Mouse (Mus musculus) common myeloid progenitor, adult 5-6 weeks (primary cell): ENCODE results near the gene Mutyh. TPM values are rescaled to one million over a fixed set of nuclear protein-coding genes. Genes with fewer than 3 reads are reported as not detected.
"Not testable (repeated sequence)": the region's sequence is repeated elsewhere in the genome, so short reads cannot be mapped to it uniquely, and the experiment has no call there.

Experiments used
- ATAC-seq: replicated peaks from 2 replicates; pipeline ENCODE4 v1.8.0; 2016; ENCODE audit warnings: low read depth, mild to moderate bottlenecking, moderate TSS enrichment, inconsistent platforms; ENCODE audit not compliant: poor library complexity, severe bottlenecking
- total RNA-seq: library from RNA; stranded (forward); fragments of 200-1000, 187-1606 nt; gene quantifications from 2 replicates; pipeline ENCODE4 v1.2.3, GENCODE M21; 2017

Gene Mutyh
- total RNA-seq, 1 experiment from 2014 or later, result 2.1 TPM

- no peak for ATAC-seq
These were observed 12.7 kb downstream of the Mutyh start for GRCm38 (mm10) chr4:116819968-116820901.

GRCm38 (mm10) chr4:116820902-116821693 lies 13.6 kb downstream of the Mutyh start:
- ATAC-seq, result peak; percentile 73

- ATAC-seq, result no peak; the same call in 1 of the 2 replicates
These were observed 14.1 kb downstream of the Mutyh start, which contains the start of gene Hpdl for GRCm38 (mm10) chr4:116821694-116822016. Hpdl (minus strand) TSS chr4:116821707.

- peak; percentile 46 for ATAC-seq
These were observed 17.1 kb downstream of the Mutyh start for GRCm38 (mm10) chr4:116824541-116825004.

- ATAC-seq, result peak; percentile 70
These were observed 20.3 kb downstream of the Mutyh start for GRCm38 (mm10) chr4:116827819-116828218.

- ATAC-seq, result no peak
These were observed 22.0 kb downstream of the Mutyh start for GRCm38 (mm10) chr4:116829364-116830069.

GRCm38 (mm10) chr4:116830070-116830368 lies 22.5 kb downstream of the Mutyh start:
- no peak for ATAC-seq

- ATAC-seq, result no peak
These were observed 31.5 kb downstream of the Mutyh start for GRCm38 (mm10) chr4:116838999-116839398.

GRCm38 (mm10) chr4:116840096-116840495 lies 32.6 kb downstream of the Mutyh start:
- not testable (repeated sequence) for ATAC-seq

GRCm38 (mm10) chr4:116840841-116841240 lies 33.3 kb downstream of the Mutyh start:
- no peak for ATAC-seq

- no peak for ATAC-seq
These were observed 36.8 kb downstream of the Mutyh start for GRCm38 (mm10) chr4:116844324-116844723.

- no peak for ATAC-seq
These were observed 42.4 kb downstream of the Mutyh start for GRCm38 (mm10) chr4:116849901-116850300.

GRCm38 (mm10) chr4:116854286-116854685 lies 46.8 kb downstream of the Mutyh start:
- no peak for ATAC-seq

GRCm38 (mm10) chr4:116857203-116857602 lies 49.7 kb downstream of the Mutyh start:
- ATAC-seq, result no peak

- no peak for ATAC-seq
These were observed 52.2 kb downstream of the Mutyh start for GRCm38 (mm10) chr4:116859711-116860110.

- ATAC-seq, result no peak
These were observed 54.5 kb downstream of the Mutyh start for GRCm38 (mm10) chr4:116862023-116862422.
